Mouse (Mus musculus): ENCODE data around the gene C2cd5. TPM values are rescaled to one million over a fixed set of nuclear protein-coding genes. Genes with fewer than 3 reads are reported as not detected.
"Not testable (repeated sequence)": the region's sequence is repeated elsewhere in the genome, so short reads cannot be mapped to it uniquely, and the experiment has no call there.

The C2cd5 gene
- polyA plus RNA-seq, 1 experiment from 2014 or later = 32.7 TPM

- H3K4me2 ChIP-seq (replicated peaks; ENCODE audit: low read depth, low read length); H3K4me1 ChIP-seq (ENCODE audit: control insufficient read depth, insufficient read depth, low read length); H3K27ac ChIP-seq (ENCODE audit: low read length); H3K4me3 ChIP-seq (ENCODE audit: low read depth, low read length); H3K9me3 ChIP-seq (ENCODE audit: control insufficient read depth, low read depth, low read length); H3K9ac ChIP-seq (replicated peaks; ENCODE audit: low read depth, low read length); H3K27me3 ChIP-seq (ENCODE audit: control insufficient read depth, insufficient read depth, low read length); H3K36me3 ChIP-seq (ENCODE audit: control insufficient read depth, insufficient read depth, low read length); ATAC-seq (ENCODE audit: insufficient number of reproducible peaks, insufficient read depth, low FRiP score, low read depth): not testable (repeated sequence)
- 69% methylated on average over 8 of the region's 10 CpGs for WGBS
These were observed 42.0 kb upstream of the C2cd5 start for GRCm38 (mm10) chr6:143141624-143142592.

GRCm38 (mm10) chr6:143140884-143141283 is 40.9 kb upstream of the C2cd5 start:
- no peak for ATAC-seq (ENCODE audit: insufficient number of reproducible peaks, insufficient read depth, low FRiP score, low read depth)
- Histone ChIP-seq H3K4me1 (ENCODE audit: control insufficient read depth, insufficient read depth, low read length) (no peaks in the 10 kb centered on the region), H3K36me3 (ENCODE audit: control insufficient read depth, insufficient read depth, low read length) (no peaks in the 10 kb centered on the region), H3K4me3 (ENCODE audit: low read depth, low read length) (no peak overlapping the region), H3K9ac (replicated peaks; ENCODE audit: low read depth, low read length) (no peak overlapping the region), H3K4me2 (replicated peaks; ENCODE audit: low read depth, low read length) (no peak overlapping the region), H3K27me3 (ENCODE audit: control insufficient read depth, insufficient read depth, low read length) (no peaks in the 10 kb centered on the region), H3K27ac (ENCODE audit: low read length) (no peak overlapping the region), H3K9me3 (ENCODE audit: control insufficient read depth, low read depth, low read length) (no peaks in the 10 kb centered on the region)
- WGBS = 88% methylated on average over 9 of the region's 9 CpGs

DNA sequence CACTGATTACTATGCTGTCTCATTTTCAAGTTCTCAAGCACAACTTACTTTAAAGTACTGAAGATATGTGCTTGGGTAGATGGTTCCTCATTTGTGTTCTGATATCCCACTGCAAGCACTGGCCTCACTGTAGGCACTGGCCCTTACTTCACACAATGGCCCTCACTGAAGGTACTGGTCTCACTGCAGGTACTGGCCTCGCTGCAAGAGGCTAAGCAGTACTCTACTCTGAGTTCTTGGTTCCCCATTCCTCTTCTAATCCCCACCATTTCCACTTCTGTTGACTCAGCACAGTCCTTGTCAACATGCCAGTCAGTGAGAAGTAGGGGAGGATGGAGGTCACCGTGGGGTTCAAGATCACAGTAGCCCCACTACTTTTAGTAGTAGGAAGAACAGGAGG is 39.5 kb upstream of the C2cd5 start:
- Histone ChIP-seq H3K36me3 (ENCODE audit: control insufficient read depth, insufficient read depth, low read length) (no peaks in the 10 kb centered on the region), H3K4me2 (replicated peaks; ENCODE audit: low read depth, low read length) (no peak overlapping the region), H3K9me3 (ENCODE audit: control insufficient read depth, low read depth, low read length) (no peaks in the 10 kb centered on the region), H3K9ac (replicated peaks; ENCODE audit: low read depth, low read length) (no peak overlapping the region), H3K27me3 (ENCODE audit: control insufficient read depth, insufficient read depth, low read length) (no peaks in the 10 kb centered on the region), H3K27ac (ENCODE audit: low read length) (no peak overlapping the region), H3K4me3 (ENCODE audit: low read depth, low read length) (no peak overlapping the region), H3K4me1 (ENCODE audit: control insufficient read depth, insufficient read depth, low read length) (no peaks in the 10 kb centered on the region)
- 72% methylated on average over 2 of the region's 2 CpGs for WGBS
- no peak for ATAC-seq (ENCODE audit: insufficient number of reproducible peaks, insufficient read depth, low FRiP score, low read depth)

DNA sequence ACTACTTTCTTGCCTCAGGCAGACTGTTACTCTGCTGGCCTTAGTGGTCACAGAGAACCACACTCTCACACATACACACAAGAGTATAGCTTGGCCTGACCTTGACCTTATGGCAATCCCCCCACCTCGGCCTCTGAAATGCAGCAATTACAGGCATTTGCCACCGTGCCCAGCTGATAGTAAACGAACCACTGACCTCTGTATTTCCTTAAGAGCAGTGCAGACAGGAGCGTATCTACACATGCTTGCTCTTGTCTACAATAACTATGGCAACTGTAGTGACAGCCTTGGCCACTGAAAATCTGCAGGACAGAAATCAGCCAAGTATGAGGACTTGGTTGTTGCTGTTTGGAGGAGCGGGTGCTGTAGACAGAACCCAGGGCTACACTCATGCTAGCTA is 37.4 kb upstream of the C2cd5 start:
- H3K9me3 ChIP-seq (ENCODE audit: control insufficient read depth, low read depth, low read length) = no peaks in the 10 kb centered on the region
- H3K4me1 ChIP-seq (ENCODE audit: control insufficient read depth, insufficient read depth, low read length) = no peaks in the 10 kb centered on the region
- WGBS = 47% methylated on average over 5 of the region's 5 CpGs
- H3K4me2 ChIP-seq (replicated peaks; ENCODE audit: low read depth, low read length) = no peak overlapping the region
- no peak overlapping the region for H3K9ac ChIP-seq (replicated peaks; ENCODE audit: low read depth, low read length)
- H3K36me3 ChIP-seq (ENCODE audit: control insufficient read depth, insufficient read depth, low read length) = no peaks in the 10 kb centered on the region
- no peak overlapping the region for H3K4me3 ChIP-seq (ENCODE audit: low read depth, low read length)
- ATAC-seq (ENCODE audit: insufficient number of reproducible peaks, insufficient read depth, low FRiP score, low read depth) = no peak
- H3K27me3 ChIP-seq (ENCODE audit: control insufficient read depth, insufficient read depth, low read length) = no peaks in the 10 kb centered on the region
- no peak overlapping the region for H3K27ac ChIP-seq (ENCODE audit: low read length)

- H3K4me2 ChIP-seq (replicated peaks; ENCODE audit: low read depth, low read length) = no peak overlapping the region
- no peaks in the 10 kb centered on the region for H3K9me3 ChIP-seq (ENCODE audit: control insufficient read depth, low read depth, low read length)
- 98% methylated on average over 7 of the region's 7 CpGs for WGBS
- H3K36me3 ChIP-seq (ENCODE audit: control insufficient read depth, insufficient read depth, low read length) = no peaks in the 10 kb centered on the region
- H3K27me3 ChIP-seq (ENCODE audit: control insufficient read depth, insufficient read depth, low read length) = no peaks in the 10 kb centered on the region
- no peak overlapping the region for H3K27ac ChIP-seq (ENCODE audit: low read length)
- H3K4me1 ChIP-seq (ENCODE audit: control insufficient read depth, insufficient read depth, low read length) = no peaks in the 10 kb centered on the region
- no peak overlapping the region for H3K9ac ChIP-seq (replicated peaks; ENCODE audit: low read depth, low read length)
- ATAC-seq (ENCODE audit: insufficient number of reproducible peaks, insufficient read depth, low FRiP score, low read depth) = no peak
- H3K4me3 ChIP-seq (ENCODE audit: low read depth, low read length) = no peak overlapping the region
These were observed 36.7 kb upstream of the C2cd5 start for GRCm38 (mm10) chr6:143136688-143137087.

DNA sequence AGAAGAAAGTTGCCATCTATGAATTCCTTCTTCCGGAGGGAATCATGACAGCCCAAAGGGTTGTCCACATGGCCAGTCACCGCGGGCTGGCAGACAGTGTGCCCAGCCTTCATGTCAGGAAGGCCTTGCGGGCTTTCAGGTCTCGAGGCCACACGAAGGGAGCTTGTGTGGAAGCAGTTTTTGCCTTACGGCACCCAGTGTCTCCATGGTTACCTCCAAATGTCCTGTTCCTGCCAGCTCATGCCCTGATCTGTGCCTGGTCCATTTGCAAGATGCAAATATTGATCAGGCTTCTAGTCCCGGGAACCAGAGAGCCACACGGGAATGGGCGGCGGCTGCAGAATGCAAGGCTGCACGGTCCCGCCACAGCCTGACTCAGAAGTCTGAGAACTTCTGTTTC is 35.2 kb upstream of the C2cd5 start:
- Histone ChIP-seq H3K4me1 (ENCODE audit: control insufficient read depth, insufficient read depth, low read length) (no peaks in the 10 kb centered on the region), H3K9ac (replicated peaks; ENCODE audit: low read depth, low read length) (no peak overlapping the region), H3K36me3 (ENCODE audit: control insufficient read depth, insufficient read depth, low read length) (no peaks in the 10 kb centered on the region), H3K9me3 (ENCODE audit: control insufficient read depth, low read depth, low read length) (no peaks in the 10 kb centered on the region), H3K4me3 (ENCODE audit: low read depth, low read length) (no peak overlapping the region), H3K27me3 (ENCODE audit: control insufficient read depth, insufficient read depth, low read length) (no peaks in the 10 kb centered on the region), H3K4me2 (replicated peaks; ENCODE audit: low read depth, low read length) (no peak overlapping the region), H3K27ac (ENCODE audit: low read length) (no peak overlapping the region)
- 87% methylated on average over 13 of the region's 13 CpGs for WGBS
- ATAC-seq (ENCODE audit: insufficient number of reproducible peaks, insufficient read depth, low FRiP score, low read depth) = no peak

- ATAC-seq (ENCODE audit: insufficient number of reproducible peaks, insufficient read depth, low FRiP score, low read depth) = no peak
- Histone ChIP-seq H3K4me3 (ENCODE audit: low read depth, low read length) (no peak overlapping the region), H3K36me3 (ENCODE audit: control insufficient read depth, insufficient read depth, low read length) (no peaks in the 10 kb centered on the region), H3K4me1 (ENCODE audit: control insufficient read depth, insufficient read depth, low read length) (no peaks in the 10 kb centered on the region), H3K9me3 (ENCODE audit: control insufficient read depth, low read depth, low read length) (no peaks in the 10 kb centered on the region), H3K27ac (ENCODE audit: low read length) (no peak overlapping the region), H3K4me2 (replicated peaks; ENCODE audit: low read depth, low read length) (no peak overlapping the region), H3K27me3 (ENCODE audit: control insufficient read depth, insufficient read depth, low read length) (no peaks in the 10 kb centered on the region), H3K9ac (replicated peaks; ENCODE audit: low read depth, low read length) (no peak overlapping the region)
- 69% methylated on average over 2 of the region's 2 CpGs for WGBS
These were observed 33.2 kb upstream of the C2cd5 start for GRCm38 (mm10) chr6:143133150-143133549.

GRCm38 (mm10) chr6:143131895-143132652 is 32.1 kb upstream of the C2cd5 start:
- Histone ChIP-seq H3K27ac (ENCODE audit: low read length) (no peak overlapping the region), H3K4me3 (ENCODE audit: low read depth, low read length) (no peak overlapping the region), H3K9me3 (ENCODE audit: control insufficient read depth, low read depth, low read length) (no peaks in the 10 kb centered on the region), H3K4me1 (ENCODE audit: control insufficient read depth, insufficient read depth, low read length) (no peaks in the 10 kb centered on the region), H3K4me2 (replicated peaks; ENCODE audit: low read depth, low read length) (no peak overlapping the region), H3K9ac (replicated peaks; ENCODE audit: low read depth, low read length) (no peak overlapping the region), H3K36me3 (ENCODE audit: control insufficient read depth, insufficient read depth, low read length) (no peaks in the 10 kb centered on the region), H3K27me3 (ENCODE audit: control insufficient read depth, insufficient read depth, low read length) (no peaks in the 10 kb centered on the region)
- WGBS = 76% methylated on average over 6 of the region's 6 CpGs
- no peak for ATAC-seq (ENCODE audit: insufficient number of reproducible peaks, insufficient read depth, low FRiP score, low read depth)
